ENCODE assay signal across 12 mouse cellular contexts in genomic region chr5:64876086-64876830, GRCm38 (mm10). TPM values are rescaled to one million over a fixed set of nuclear protein-coding genes. Genes with fewer than 3 reads are reported as not detected.
DNase-seq lines count a peak whose midpoint lies in the region; ATAC-seq and TF ChIP-seq lines count a peak whose summit lies in the region.
"Had no signal": no experiment of that assay in that cellular context is flagged by ENCODE, and none has a peak within 500 bp of the region (broad histone marks: within the 10 kb centered on the region; RNA-seq: fewer than 3 reads in every experiment).

No protein-coding gene starts in this region.

- no peaks in the 10 kb centered on the region for H3K4me1 ChIP-seq in lung, postnatal 0 days (ENCODE audit: insufficient read depth, low read depth, low read length)
- H3K4me1 ChIP-seq in heart, embryonic 14.5 days (ENCODE audit: control insufficient read depth in 2 of 2, insufficient read depth in 2 of 2, low read length in 2 of 2): peaks cover 20 to 35% of the 10 kb centered on the region in 2 experiments
- peaks cover 23% of the 10 kb centered on the region for H3K4me1 ChIP-seq in stomach, embryonic 14.5 days (ENCODE audit: control insufficient read depth, insufficient read depth, low read length)

- 61% methylated on average over 12 of the region's 12 CpGs for WGBS in lung, postnatal 0 days
- WGBS in heart, embryonic 14.5 days: 59% methylated on average over 12 of the region's 12 CpGs
- 70% methylated on average over 12 of the region's 12 CpGs for WGBS in stomach, embryonic 14.5 days

- no peak overlapping the region for H3K27ac ChIP-seq in lung, postnatal 0 days (ENCODE audit: low read length)
- peak overlapping the region; percentile 31 to 49 for H3K27ac ChIP-seq in heart, embryonic 14.5 days (replicated peaks in 1 of 2; ENCODE audit: control insufficient read depth in 1 of 2, insufficient read depth in 1 of 2, low read depth in 2 of 2, low read length in 2 of 2)
- H3K27ac ChIP-seq in stomach, embryonic 14.5 days (ENCODE audit: low read length): peak overlapping the region; percentile 81; the same call in 1 of the 2 replicates

- TF ChIP-seq EP300 in lung, postnatal 0 days (IDR thresholded peaks at IDR 0.05): no peak

- no peak overlapping the region for H3K4me2 ChIP-seq in lung, postnatal 0 days (replicated peaks; ENCODE audit: low read depth, low read length)
- no peak overlapping the region for H3K4me2 ChIP-seq in heart, embryonic 14.5 days (ENCODE audit: low read length)
- no peak overlapping the region for H3K4me2 ChIP-seq in stomach, embryonic 14.5 days (replicated peaks; ENCODE audit: low read depth, low read length)

- H3K9ac ChIP-seq in lung, postnatal 0 days (replicated peaks; ENCODE audit: low read depth): no peak overlapping the region
- no peak overlapping the region for H3K9ac ChIP-seq in heart, embryonic 14.5 days (ENCODE audit: low read length)
- H3K9ac ChIP-seq in stomach, embryonic 14.5 days (replicated peaks; ENCODE audit: low read depth, low read length): no peak overlapping the region

- peak; percentile 39 for DNase-seq in embryo, embryonic 10.5 days (ENCODE audit: low spot score)
- DNase-seq in embryo, embryonic 10 days (ENCODE audit: low spot score): no peak
- DNase-seq in lung, postnatal 0 days (ENCODE audit: low spot score): peak; percentile 55
- DNase-seq in lung, postnatal 14 days: no peak
- DNase-seq in retina, postnatal 1 day: no peak
- DNase-seq: cerebellum, postnatal 14 days; gastrocnemius, postnatal 25 days; layer of hippocampus, adult 9-11 months had no signal

- no peak for TF ChIP-seq CTCF in lung, postnatal 0 days (IDR thresholded peaks at IDR 0.05)

- no peaks in the 10 kb centered on the region for H3K9me3 ChIP-seq in lung, postnatal 0 days (ENCODE audit: low read length)
- H3K9me3 ChIP-seq in heart, embryonic 14.5 days (ENCODE audit: control insufficient read depth, low read length): peaks cover 7% of the 10 kb centered on the region; the same call in 1 of the 2 replicates
- peaks cover 9% of the 10 kb centered on the region; the same call in 1 of the 2 replicates for H3K9me3 ChIP-seq in stomach, embryonic 14.5 days (ENCODE audit: control insufficient read depth, low read depth, low read length)
- H3K9me3 ChIP-seq: megakaryocyte, embryonic 14.5 days had no signal

- no peaks in the 10 kb centered on the region for H3K36me3 ChIP-seq in lung, postnatal 0 days (ENCODE audit: insufficient read depth, low read length)
- H3K36me3 ChIP-seq in heart, embryonic 14.5 days (ENCODE audit: control insufficient read depth, insufficient read depth, low read length): no peaks in the 10 kb centered on the region
- H3K36me3 ChIP-seq in stomach, embryonic 14.5 days (ENCODE audit: control insufficient read depth, insufficient read depth, low read length): no peaks in the 10 kb centered on the region

- H3K4me3 ChIP-seq in lung, postnatal 0 days (ENCODE audit: low read depth, low read length): no peak overlapping the region
- no peak overlapping the region for H3K4me3 ChIP-seq in heart, embryonic 14.5 days (ENCODE audit: control insufficient read depth in 1 of 2, insufficient read depth in 1 of 2, low read depth in 1 of 2, low read length in 2 of 2)
- no peak overlapping the region for H3K4me3 ChIP-seq in stomach, embryonic 14.5 days (ENCODE audit: low read depth, low read length)
- H3K4me3 ChIP-seq: megakaryocyte, embryonic 14.5 days had no signal

- no peaks in the 10 kb centered on the region for H3K27me3 ChIP-seq in lung, postnatal 0 days (replicated peaks; ENCODE audit: insufficient read depth, low read length)
- no peaks in the 10 kb centered on the region for H3K27me3 ChIP-seq in heart, embryonic 14.5 days (ENCODE audit: control insufficient read depth, insufficient read depth, low read length)
- H3K27me3 ChIP-seq in stomach, embryonic 14.5 days (ENCODE audit: control insufficient read depth, insufficient read depth, low read length): no peaks in the 10 kb centered on the region

- ATAC-seq in lung, postnatal 0 days: peak; percentile 11; the same call in 1 of the 2 replicates
- no peak; the same call in 1 of the 2 replicates for ATAC-seq in heart, embryonic 14.5 days (ENCODE audit: insufficient number of reproducible peaks, insufficient read depth, low FRiP score, low read depth)
- ATAC-seq in stomach, embryonic 14.5 days (ENCODE audit: insufficient number of reproducible peaks, insufficient read depth, low FRiP score, low read depth): peak; percentile 56; the same call in 1 of the 2 replicates
- no peak for ATAC-seq in monocyte, adult 5-6 weeks (replicated peaks; ENCODE audit: insufficient number of reproducible peaks, low FRiP score, low TSS enrichment, poor library complexity, severe bottlenecking)

RNA-seq across cellular contexts. Expression of gene Tlr1, which starts 57.1 kb away (rescaled TPM):
- polyA plus RNA-seq in lung, postnatal 0 days (2015; fragmentation: Nextera tagmentation; extraction: Ambion mirVana): 0.58 and 0.64 TPM in 2 replicates
- 0.58 and 0.93 TPM in 2 replicates for polyA plus RNA-seq in heart, embryonic 14.5 days (2014; fragmentation: Nextera tagmentation; extraction: Ambion mirVana)
- polyA plus RNA-seq in stomach, embryonic 14.5 days (2014; fragmentation: Nextera tagmentation; extraction: Ambion mirVana): 0.91 and 1.6 TPM in 2 replicates
- 13.4 to 22.7 TPM (median 18.5 TPM) in 3 replicates for total RNA-seq in monocyte, adult 5-6 weeks (2017)

Comparison
In these comparisons a context has a peak if more than half of its experiments do, and no peak if none do; other contexts are left out.
1. DNase-seq: peak in embryo, embryonic 10.5 days (single experiment) and lung, postnatal 0 days (single experiment); none in embryo, embryonic 10 days (single experiment), lung, postnatal 14 days (single experiment) and retina, postnatal 1 day (single experiment).
2. ATAC-seq: peak in lung, postnatal 0 days (single experiment) and stomach, embryonic 14.5 days (single experiment); none in heart, embryonic 14.5 days (single experiment) and monocyte, adult 5-6 weeks (single experiment).